Mouse (Mus musculus): Measurements from ENCODE around the gene Afg3l1. TPM values are rescaled to one million over a fixed set of nuclear protein-coding genes. Genes with fewer than 3 reads are reported as not detected.
"Not testable (repeated sequence)": the region's sequence is repeated elsewhere in the genome, so short reads cannot be mapped to it uniquely, and the experiment has no call there.

Gene Afg3l1
- polyA plus RNA-seq, 1 experiment from 2014 or later = 64.7 TPM

- no peak for ATAC-seq (ENCODE audit: low FRiP score)
- 93% methylated on average over 25 of the region's 25 CpGs for WGBS
These were observed 50.2 kb downstream of the Afg3l1 start for GRCm38 (mm10) chr8:123527720-123528489.

GRCm38 (mm10) chr8:123536242-123536989 is 58.7 kb downstream of the Afg3l1 start:
- H3K4me1 ChIP-seq = no peaks in the 10 kb centered on the region; the same call in 1 of the 2 replicates
- WGBS = 90% methylated on average over 9 of the region's 9 CpGs
- H3K27me3 ChIP-seq = peaks cover 14% of the 10 kb centered on the region
- H3K4me2 ChIP-seq (replicated peaks) = no peak overlapping the region
- H3K9me3 ChIP-seq (replicated peaks) = no peaks in the 10 kb centered on the region
- no peak overlapping the region for H3K9ac ChIP-seq
- peaks cover 56% of the 10 kb centered on the region for H3K36me3 ChIP-seq
- no peak for ATAC-seq (ENCODE audit: low FRiP score)
- no peak overlapping the region for H3K27ac ChIP-seq
- H3K4me3 ChIP-seq = no peak overlapping the region

More at GRCm38 (mm10) chr8:123527720-123528489, 50.2 kb downstream of the Afg3l1 start:
- Histone ChIP-seq H3K9ac (no peak overlapping the region), H3K27me3 (no peaks in the 10 kb centered on the region), H3K9me3 (replicated peaks) (no peaks in the 10 kb centered on the region), H3K27ac (no peak overlapping the region), H3K36me3 (peaks cover 100% of the 10 kb centered on the region), H3K4me1 (no peaks in the 10 kb centered on the region), H3K4me3 (no peak overlapping the region), H3K4me2 (replicated peaks) (no peak overlapping the region)

- Histone ChIP-seq H3K4me2 (replicated peaks) (no peak overlapping the region), H3K9me3 (replicated peaks) (no peaks in the 10 kb centered on the region), H3K27me3 (peaks cover 14% of the 10 kb centered on the region), H3K36me3 (peaks cover 51% of the 10 kb centered on the region), H3K27ac (no peak overlapping the region), H3K4me3 (no peak overlapping the region), H3K4me1 (no peaks in the 10 kb centered on the region; the same call in 1 of the 2 replicates), H3K9ac (no peak overlapping the region)
- ATAC-seq (ENCODE audit: low FRiP score) = no peak
- WGBS = 25% methylated on average over 10 of the region's 10 CpGs
These were observed 59.3 kb downstream of the Afg3l1 start for GRCm38 (mm10) chr8:123536990-123537380.

GRCm38 (mm10) chr8:123537641-123538040 is 59.9 kb downstream of the Afg3l1 start:
- H3K4me2 ChIP-seq (replicated peaks); H3K27ac ChIP-seq; H3K9me3 ChIP-seq (replicated peaks); H3K4me1 ChIP-seq; H3K4me3 ChIP-seq; ATAC-seq (ENCODE audit: low FRiP score); H3K9ac ChIP-seq: not testable (repeated sequence)
- H3K36me3 ChIP-seq = peaks cover 44% of the 10 kb centered on the region
- WGBS = 68% methylated on average over 8 of the region's 14 CpGs
- H3K27me3 ChIP-seq = peaks cover 14% of the 10 kb centered on the region

Other genes with a start within 250 kb of the Afg3l1 start
- 2.8 and 3.1 TPM in 2 replicates for gene Spata2l, start 241.7 kb upstream of the Afg3l1 start, polyA plus RNA-seq (2016; fragmentation: Nextera tagmentation; extraction: Ambion mirVana)
- gene Zfp276, start 223.7 kb upstream of the Afg3l1 start, polyA plus RNA-seq (2016; fragmentation: Nextera tagmentation; extraction: Ambion mirVana) = 32.9 and 35.0 TPM in 2 replicates
- gene Vps9d1, start 223.6 kb upstream of the Afg3l1 start, polyA plus RNA-seq (2016; fragmentation: Nextera tagmentation; extraction: Ambion mirVana) = 37.7 and 44.3 TPM in 2 replicates
- gene Fanca, start 159.3 kb upstream of the Afg3l1 start, polyA plus RNA-seq (2016; fragmentation: Nextera tagmentation; extraction: Ambion mirVana) = 20.9 and 21.0 TPM in 2 replicates
- 28.9 and 32.2 TPM in 2 replicates for gene Spire2, start 145.2 kb upstream of the Afg3l1 start, polyA plus RNA-seq (2016; fragmentation: Nextera tagmentation; extraction: Ambion mirVana)
- gene Tcf25, start 104.2 kb upstream of the Afg3l1 start, polyA plus RNA-seq (2016; fragmentation: Nextera tagmentation; extraction: Ambion mirVana) = 212 and 231 TPM in 2 replicates
- gene Mc1r, start 70.8 kb upstream of the Afg3l1 start, polyA plus RNA-seq (2016; fragmentation: Nextera tagmentation; extraction: Ambion mirVana) = 0.09 and 0.20 TPM in 2 replicates
- 1,043 and 1,050 TPM in 2 replicates for gene Tubb3, start 66.5 kb upstream of the Afg3l1 start, polyA plus RNA-seq (2016; fragmentation: Nextera tagmentation; extraction: Ambion mirVana)
- 40.1 and 42.5 TPM in 2 replicates for gene Def8, start 54.4 kb upstream of the Afg3l1 start, polyA plus RNA-seq (2016; fragmentation: Nextera tagmentation; extraction: Ambion mirVana)
- gene Dbndd1, start 37.6 kb downstream of the Afg3l1 start, polyA plus RNA-seq (2016; fragmentation: Nextera tagmentation; extraction: Ambion mirVana) = 48.0 and 48.8 TPM in 2 replicates
- 41.7 and 44.6 TPM in 2 replicates for gene Gas8, start 40.9 kb downstream of the Afg3l1 start, polyA plus RNA-seq (2016; fragmentation: Nextera tagmentation; extraction: Ambion mirVana)
- 11.2 and 11.6 TPM in 2 replicates for gene Rhou, start 176.0 kb downstream of the Afg3l1 start, polyA plus RNA-seq (2016; fragmentation: Nextera tagmentation; extraction: Ambion mirVana)